9 mouse cellular contexts compared by ENCODE assay signal in genomic region chr19:37050643-37051345, GRCm38 (mm10).
DNase-seq lines count a peak whose midpoint lies in the region; TF ChIP-seq lines count a peak whose summit lies in the region.
"Had no signal": no experiment of that assay in that cellular context is flagged by ENCODE, and none has a peak within 500 bp of the region (broad histone marks: within the 10 kb centered on the region; RNA-seq: fewer than 3 reads in every experiment).

No protein-coding gene starts in this region.

- no peak overlapping the region for H3K4me3 ChIP-seq in CH12.LX (replicated peaks in 1 of 3; ENCODE audit: low read depth in 2 of 3, low read length in 2 of 3, poor library complexity in 1 of 3)
- H3K4me3 ChIP-seq in midbrain, embryonic 10.5 days: no peak overlapping the region
- H3K4me3 ChIP-seq: limb, embryonic 15.5 days had no signal

- no peaks in the 10 kb centered on the region for H3K27me3 ChIP-seq in CH12.LX (replicated peaks)
- no peaks in the 10 kb centered on the region for H3K27me3 ChIP-seq in midbrain, embryonic 10.5 days (ENCODE audit: low read depth, poor library complexity, severe bottlenecking)
- H3K27me3 ChIP-seq: limb, embryonic 15.5 days had no signal

- TF ChIP-seq CTCF in CH12.LX (conservative IDR thresholded peaks at IDR 0.05 in 1 of 2, IDR thresholded peaks at IDR 0.05 in 1 of 2; ENCODE audit: low read depth in 2 of 2, low read length in 2 of 2): peak; percentile 57 to 96

- H3K27ac ChIP-seq in CH12.LX (ENCODE audit: insufficient read depth, low read depth): no peak overlapping the region
- H3K27ac ChIP-seq in midbrain, embryonic 10.5 days (replicated peaks): no peak overlapping the region
- H3K27ac ChIP-seq: limb, embryonic 15.5 days had no signal

- no peak overlapping the region for H3K9ac ChIP-seq in CH12.LX (ENCODE audit: insufficient read depth, low read depth)
- H3K9ac ChIP-seq: limb, embryonic 15.5 days had no signal

- peak; percentile 100 for TF ChIP-seq RAD21 in CH12.LX (IDR thresholded peaks at IDR 0.05; ENCODE audit: low read depth, low read length)

- H3K4me1 ChIP-seq in CH12.LX (ENCODE audit: control insufficient read depth in 1 of 2, insufficient read depth in 2 of 2): peaks cover 2 to 3% of the 10 kb centered on the region in 2 experiments; a peak in 3 of 4 replicates
- H3K4me1 ChIP-seq in midbrain, embryonic 10.5 days: no peaks in the 10 kb centered on the region
- H3K4me1 ChIP-seq: limb, embryonic 15.5 days had no signal

- in situ Hi-C loops in CH12.LX (cut with MboI; ENCODE audit: low pct_ligation_motif_present, low pct_unique_long_range_greater_than_20kb, low sequenced_read_pairs): loop anchor here (5.0 kb wide), 1 partner anchor 212 kb away; no protein-coding TSS in a partner anchor

- TF ChIP-seq EP300 in CH12.LX (IDR thresholded peaks at IDR 0.05; ENCODE audit: low read length): no peak

- H3K36me3 ChIP-seq in CH12.LX (replicated peaks in 1 of 2; ENCODE audit: control insufficient read depth in 1 of 2, insufficient read depth in 1 of 2, low read length in 1 of 2): peaks cover 1 to 13% of the 10 kb centered on the region in 2 experiments
- H3K36me3 ChIP-seq in midbrain, embryonic 10.5 days: no peaks in the 10 kb centered on the region
- H3K36me3 ChIP-seq: limb, embryonic 15.5 days had no signal

- peak; percentile 65 for DNase-seq in heart, adult 8-10 months (ENCODE audit: low spot score)
- no peak for DNase-seq in heart, postnatal 25 days (ENCODE audit: low spot score)
- DNase-seq in CH12.LX (ENCODE audit: extremely low read depth): peak; percentile 77
- DNase-seq in c-Kit-negative CD71-positive TER-119-positive erythroid progenitor cells, embryonic 14.5 days (ENCODE audit: low read depth, low spot score): peak; percentile 39
- peak; percentile 51 for DNase-seq in fibroblast of lung, adult 2 months (ENCODE audit: low read depth)
- DNase-seq in kidney, postnatal 14 days: peak; percentile 76
- DNase-seq in midbrain, embryonic 10.5 days (ENCODE audit: low spot score): peak; percentile 19
- DNase-seq in testis, postnatal 14 days (ENCODE audit: low spot score): peak; percentile 24

- H3K4me2 ChIP-seq in CH12.LX (ENCODE audit: insufficient read depth, low read depth, poor library complexity, severe bottlenecking): no peak overlapping the region
- H3K4me2 ChIP-seq: limb, embryonic 15.5 days had no signal

- intact Hi-C loops in heart, postnatal 25 days (cut with DNase I): loop anchor here (1.0 to 5.0 kb wide), 3 partner anchors 127 to 215 kb away; partner anchors contain the start of genes Cpeb3 and March5

- TF ChIP-seq POLR2A in CH12.LX (IDR thresholded peaks at IDR 0.05; ENCODE audit: low read depth, low read length): no peak

- no peaks in the 10 kb centered on the region for H3K79me2 ChIP-seq in CH12.LX (replicated peaks; ENCODE audit: control insufficient read depth, extremely low read depth, insufficient read depth, poor library complexity, severe bottlenecking)

- 82% methylated on average over 4 of the region's 4 CpGs for WGBS in midbrain, embryonic 10.5 days

- dilution Hi-C loops in CH12.LX (cut with MboI; ENCODE audit: extremely low pct_ligation_motif_present, extremely low pct_unique_long_range_greater_than_20kb, low sequenced_read_pairs): no loop called here

- no peaks in the 10 kb centered on the region for H3K9me3 ChIP-seq in CH12.LX (replicated peaks; ENCODE audit: low read length)
- no peaks in the 10 kb centered on the region for H3K9me3 ChIP-seq in midbrain, embryonic 10.5 days (replicated peaks)
- H3K9me3 ChIP-seq: limb, embryonic 15.5 days had no signal

TF ChIP-seq in CH12.LX, 34 proteins besides CTCF, POLR2A, EP300 and RAD21:
- TF ChIP-seq NELFE (IDR thresholded peaks at IDR 0.05; ENCODE audit: low read depth, low read length) (0 out of 2 replicates have a peak, but pooled peaks have one; percentile 26), CHD2 (IDR thresholded peaks at IDR 0.05; ENCODE audit: low read length) (no peak), JUND (conservative IDR thresholded peaks at IDR 0.05; ENCODE audit: low read depth, low read length) (no peak; the same call in 1 of the 2 replicates), GABPA (IDR thresholded peaks at IDR 0.05; ENCODE audit: insufficient replicate concordance, low read depth, low read length) (no peak), ELF1 (IDR thresholded peaks at IDR 0.05; ENCODE audit: low read depth, low read length) (0 out of 2 replicates have a peak, but pooled peaks have one; percentile 19), SMC3 (IDR thresholded peaks at IDR 0.05; ENCODE audit: low read depth, low read length) (peak; percentile 97), BHLHE40 (IDR thresholded peaks at IDR 0.05; ENCODE audit: low read depth, low read length) (no peak), ZKSCAN1 (IDR thresholded peaks at IDR 0.05; ENCODE audit: borderline replicate concordance, low read depth, low read length) (no peak), ZC3H11A (IDR thresholded peaks at IDR 0.05; ENCODE audit: low read depth, low read length) (peak; percentile 94), KAT2A (IDR thresholded peaks at IDR 0.05; ENCODE audit: insufficient replicate concordance, low read length) (no peak), MAX (IDR thresholded peaks at IDR 0.05; ENCODE audit: low read length) (no peak), MAFK (IDR thresholded peaks at IDR 0.05; ENCODE audit: insufficient replicate concordance, low read length) (0 out of 2 replicates have a peak, but pooled peaks have one; percentile 34), HCFC1 (IDR thresholded peaks at IDR 0.05; ENCODE audit: low read depth, low read length) (no peak), PAX5 (IDR thresholded peaks at IDR 0.05; ENCODE audit: low read length) (no peak), CHD1 (IDR thresholded peaks at IDR 0.05; ENCODE audit: low read depth, low read length) (no peak), NRF1 (IDR thresholded peaks at IDR 0.05; ENCODE audit: low read depth, low read length) (0 out of 2 replicates have a peak, but pooled peaks have one; percentile 15), USF2 (conservative IDR thresholded peaks at IDR 0.05; ENCODE audit: low read depth, low read length) (no peak), ZNF384 (IDR thresholded peaks at IDR 0.05; ENCODE audit: low read depth, low read length) (0 out of 2 replicates have a peak, but pooled peaks have one; percentile 20), POLR2AphosphoS2 (IDR thresholded peaks at IDR 0.05; ENCODE audit: low read depth, low read length) (no peak), TBP (conservative IDR thresholded peaks at IDR 0.05; ENCODE audit: low read depth, low read length) (no peak), TCF12 (IDR thresholded peaks at IDR 0.05; ENCODE audit: low read depth, low read length) (no peak), ETS1 (conservative IDR thresholded peaks at IDR 0.05; ENCODE audit: low read depth, low read length) (no peak), IRF4 (IDR thresholded peaks at IDR 0.05; ENCODE audit: low read depth, low read length) (peak; percentile 24; the same call in 1 of the 2 replicates), SIN3A (IDR thresholded peaks at IDR 0.05; ENCODE audit: low read length) (peak; percentile 72), JUN (IDR thresholded peaks at IDR 0.05; ENCODE audit: insufficient read depth, low read depth, low read length) (no peak), MEF2A (IDR thresholded peaks at IDR 0.05; ENCODE audit: borderline replicate concordance, low read depth, low read length) (0 out of 2 replicates have a peak, but pooled peaks have one; percentile 42), E2F4 (IDR thresholded peaks at IDR 0.05; ENCODE audit: insufficient replicate concordance, low read depth, low read length) (no peak), MYC (IDR thresholded peaks at IDR 0.05; ENCODE audit: low read depth, low read length) (peak; percentile 50; the same call in 1 of the 2 replicates), MXI1 (IDR thresholded peaks at IDR 0.05; ENCODE audit: low read depth, low read length) (no peak), UBTF (IDR thresholded peaks at IDR 0.05; ENCODE audit: low read depth, low read length) (no peak)
